Mouse (Mus musculus): Measurements from ENCODE around the gene Tapt1. TPM values are rescaled to one million over a fixed set of nuclear protein-coding genes. Genes with fewer than 3 reads are reported as not detected.
A peak's percentile ranks its signal among the peaks of the same experiment; 100 is the strongest.

Gene Tapt1
- total and polyA plus RNA-seq, 3 experiments = 18.7 to 21.1 (median 19.2) TPM

DNA sequence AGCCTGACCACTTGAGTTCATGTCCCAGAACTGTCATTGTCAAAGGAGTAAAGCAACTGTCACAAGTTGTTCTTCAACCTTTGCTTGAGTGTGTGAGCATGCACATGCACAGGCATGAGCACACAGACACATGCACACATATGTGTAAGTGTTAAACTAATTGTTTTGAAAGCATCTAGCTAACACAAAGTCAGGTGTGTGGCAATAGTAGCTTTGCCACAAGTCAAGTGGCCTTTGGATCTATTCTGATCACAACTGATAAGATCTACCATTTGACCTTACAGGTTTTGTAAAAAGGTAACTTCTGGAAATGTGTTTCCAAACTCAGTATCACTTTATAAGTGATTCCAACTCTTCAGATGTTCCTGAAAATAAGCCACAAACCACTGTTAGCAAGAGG, 39.1 kb downstream of the Tapt1 start:
- DNase-seq = no peak
- Histone ChIP-seq H3K27ac (no peak overlapping the region), H3K27me3 (ENCODE audit: control insufficient read depth, insufficient read depth, low read length) (no peaks in the 10 kb centered on the region), H3K9ac (ENCODE audit: low read depth, low read length) (no peak overlapping the region), H3K36me3 (ENCODE audit: control insufficient read depth, insufficient read depth, low read length) (no peaks in the 10 kb centered on the region), H3K4me1 (ENCODE audit: control insufficient read depth, insufficient read depth, low read length) (no peaks in the 10 kb centered on the region), H3K4me3 (no peak overlapping the region), H3K79me2 (replicated peaks; ENCODE audit: control insufficient read depth, insufficient read depth, low read length) (no peaks in the 10 kb centered on the region)
- TF ChIP-seq POLR2A (IDR thresholded peaks at IDR 0.05; ENCODE audit: insufficient read depth, low read depth, low read length) (no peak), EP300 (IDR thresholded peaks at IDR 0.05; ENCODE audit: insufficient read depth, low read depth, low read length) (no peak), CTCF (IDR thresholded peaks at IDR 0.05) (no peak)
- intact Hi-C loops (cut with DNase I) = no loop called here

DNA sequence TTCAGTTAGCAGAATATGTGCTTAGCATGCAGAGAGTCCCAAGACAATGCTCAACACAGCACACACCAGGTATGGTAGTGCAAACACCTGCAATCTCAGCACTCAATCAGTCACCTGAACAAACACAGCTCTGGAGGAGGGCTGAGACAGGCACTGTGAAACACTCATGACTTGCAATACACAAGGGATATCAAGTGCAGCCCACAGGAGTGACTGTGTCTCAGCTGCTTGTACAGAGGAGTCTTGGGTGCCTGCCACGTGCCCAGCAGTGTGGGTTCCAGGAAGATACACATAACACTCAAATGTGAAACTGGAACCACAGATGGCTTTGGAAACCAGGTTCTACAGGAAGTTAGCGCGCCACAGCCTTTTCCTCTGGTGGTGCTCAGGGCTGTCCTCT, 44.8 kb downstream of the Tapt1 start:
- Histone ChIP-seq H3K4me1 (ENCODE audit: control insufficient read depth, insufficient read depth, low read length) (no peaks in the 10 kb centered on the region), H3K9ac (ENCODE audit: low read depth, low read length) (no peak overlapping the region), H3K79me2 (replicated peaks; ENCODE audit: control insufficient read depth, insufficient read depth, low read length) (no peaks in the 10 kb centered on the region), H3K36me3 (ENCODE audit: control insufficient read depth, insufficient read depth, low read length) (no peaks in the 10 kb centered on the region), H3K4me3 (no peak overlapping the region), H3K27me3 (ENCODE audit: control insufficient read depth, insufficient read depth, low read length) (no peaks in the 10 kb centered on the region), H3K27ac (no peak overlapping the region)
- WGBS = 67% methylated on average over 3 of the region's 3 CpGs
- intact Hi-C loops (cut with DNase I) = no loop called here
- no peak for TF ChIP-seq POLR2A (IDR thresholded peaks at IDR 0.05; ENCODE audit: insufficient read depth, low read depth, low read length)
- no peak for TF ChIP-seq CTCF (IDR thresholded peaks at IDR 0.05)
- no peak for TF ChIP-seq EP300 (IDR thresholded peaks at IDR 0.05; ENCODE audit: insufficient read depth, low read depth, low read length)
- no peak for DNase-seq

DNA sequence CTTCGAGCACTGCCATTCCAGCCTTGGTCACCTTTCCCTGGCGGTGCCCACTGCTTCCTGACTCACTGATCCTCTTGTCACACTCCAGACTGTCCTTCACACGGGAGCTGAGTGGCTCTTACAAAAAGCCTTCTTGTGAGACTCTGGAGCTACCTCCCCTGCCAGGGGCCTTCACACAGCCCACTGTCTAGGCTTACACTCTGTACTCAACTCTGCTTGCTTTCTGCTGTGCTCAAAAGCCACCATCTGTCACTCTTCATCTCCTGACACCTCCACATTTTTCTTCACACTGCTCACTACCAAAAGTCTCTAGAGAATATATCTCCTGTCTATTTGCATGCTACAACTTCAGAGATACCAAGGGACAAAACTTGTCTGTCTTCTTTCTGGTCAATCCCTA, 46.0 kb downstream of the Tapt1 start:
- Histone ChIP-seq H3K4me3 (no peak overlapping the region), H3K27me3 (ENCODE audit: control insufficient read depth, insufficient read depth, low read length) (no peaks in the 10 kb centered on the region), H3K79me2 (replicated peaks; ENCODE audit: control insufficient read depth, insufficient read depth, low read length) (no peaks in the 10 kb centered on the region), H3K9ac (ENCODE audit: low read depth, low read length) (no peak overlapping the region), H3K36me3 (ENCODE audit: control insufficient read depth, insufficient read depth, low read length) (no peaks in the 10 kb centered on the region), H3K4me1 (ENCODE audit: control insufficient read depth, insufficient read depth, low read length) (no peaks in the 10 kb centered on the region), H3K27ac (no peak overlapping the region)
- TF ChIP-seq CTCF (IDR thresholded peaks at IDR 0.05) = no peak
- no peak for TF ChIP-seq POLR2A (IDR thresholded peaks at IDR 0.05; ENCODE audit: insufficient read depth, low read depth, low read length)
- TF ChIP-seq EP300 (IDR thresholded peaks at IDR 0.05; ENCODE audit: insufficient read depth, low read depth, low read length) = no peak
- intact Hi-C loops (cut with DNase I) = no loop called here
- 85% methylated on average over 3 of the region's 3 CpGs for WGBS
- DNase-seq = no peak

DNA sequence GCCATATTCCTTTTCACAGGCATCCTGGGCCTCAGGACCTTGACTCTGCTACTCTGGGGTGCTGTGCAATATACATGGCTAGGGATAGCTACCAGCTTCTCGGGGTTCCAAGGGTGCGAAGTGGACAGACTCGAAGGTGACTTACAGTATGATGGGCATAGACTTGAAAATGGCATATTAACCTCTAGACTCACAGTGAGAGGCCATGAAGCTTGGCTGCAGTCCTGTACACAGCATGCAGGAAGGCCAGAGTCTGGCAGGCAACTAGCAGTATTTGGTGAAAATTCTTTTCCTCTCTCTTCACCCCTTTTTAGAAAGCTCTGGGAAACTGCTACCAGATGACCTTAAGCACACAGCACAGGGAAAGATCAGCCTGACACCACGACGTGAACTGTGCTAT, 52.4 kb downstream of the Tapt1 start:
- no peaks in the 10 kb centered on the region for H3K36me3 ChIP-seq (ENCODE audit: control insufficient read depth, insufficient read depth, low read length)
- H3K4me3 ChIP-seq = no peak overlapping the region
- no peaks in the 10 kb centered on the region for H3K27me3 ChIP-seq (ENCODE audit: control insufficient read depth, insufficient read depth, low read length)
- TF ChIP-seq CTCF (IDR thresholded peaks at IDR 0.05) (no peak), EP300 (IDR thresholded peaks at IDR 0.05; ENCODE audit: insufficient read depth, low read depth, low read length) (no peak), POLR2A (IDR thresholded peaks at IDR 0.05; ENCODE audit: insufficient read depth, low read depth, low read length) (no peak)
- no peak overlapping the region for H3K27ac ChIP-seq
- H3K9ac ChIP-seq (ENCODE audit: low read depth, low read length) = no peak overlapping the region
- H3K79me2 ChIP-seq (replicated peaks; ENCODE audit: control insufficient read depth, insufficient read depth, low read length) = no peaks in the 10 kb centered on the region
- WGBS = 88% methylated on average over 5 of the region's 5 CpGs
- no peak for DNase-seq
- no peaks in the 10 kb centered on the region for H3K4me1 ChIP-seq (ENCODE audit: control insufficient read depth, insufficient read depth, low read length)
- intact Hi-C loops (cut with DNase I) = no loop called here

DNA sequence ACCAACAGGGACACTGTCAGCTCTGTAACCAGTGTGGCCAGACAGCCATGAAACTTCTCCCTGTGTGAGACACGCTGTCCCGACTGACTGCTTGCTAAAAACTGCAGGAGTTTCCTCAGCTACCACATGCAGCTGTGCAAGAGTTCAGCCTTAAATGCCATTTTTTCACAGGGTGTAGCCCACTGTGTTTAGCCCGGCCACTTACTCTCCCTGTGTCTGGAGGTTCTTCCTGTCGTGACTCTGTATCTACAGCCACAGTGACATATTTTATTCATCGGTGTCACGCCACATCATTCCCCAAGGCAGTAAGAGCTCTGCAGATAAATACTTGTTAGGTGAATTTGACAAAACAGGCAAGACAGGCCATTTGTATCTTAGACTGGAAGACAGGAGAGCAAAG, 59.6 kb downstream of the Tapt1 start:
- H3K79me2 ChIP-seq (replicated peaks; ENCODE audit: control insufficient read depth, insufficient read depth, low read length) = no peaks in the 10 kb centered on the region
- no peak overlapping the region for H3K27ac ChIP-seq
- 70% methylated on average over 6 of the region's 6 CpGs for WGBS
- H3K4me1 ChIP-seq (ENCODE audit: control insufficient read depth, insufficient read depth, low read length) = no peaks in the 10 kb centered on the region
- TF ChIP-seq POLR2A (IDR thresholded peaks at IDR 0.05; ENCODE audit: insufficient read depth, low read depth, low read length) = no peak
- no peak for TF ChIP-seq EP300 (IDR thresholded peaks at IDR 0.05; ENCODE audit: insufficient read depth, low read depth, low read length)
- TF ChIP-seq CTCF (IDR thresholded peaks at IDR 0.05) = no peak
- no peak overlapping the region for H3K9ac ChIP-seq (ENCODE audit: low read depth, low read length)
- intact Hi-C loops (cut with DNase I) = loop anchor here (5.0 kb wide), 1 partner anchor 100 kb away; no protein-coding TSS in a partner anchor
- H3K4me3 ChIP-seq = no peak overlapping the region
- no peaks in the 10 kb centered on the region for H3K36me3 ChIP-seq (ENCODE audit: control insufficient read depth, insufficient read depth, low read length)
- no peak for DNase-seq
- H3K27me3 ChIP-seq (ENCODE audit: control insufficient read depth, insufficient read depth, low read length) = no peaks in the 10 kb centered on the region

DNA sequence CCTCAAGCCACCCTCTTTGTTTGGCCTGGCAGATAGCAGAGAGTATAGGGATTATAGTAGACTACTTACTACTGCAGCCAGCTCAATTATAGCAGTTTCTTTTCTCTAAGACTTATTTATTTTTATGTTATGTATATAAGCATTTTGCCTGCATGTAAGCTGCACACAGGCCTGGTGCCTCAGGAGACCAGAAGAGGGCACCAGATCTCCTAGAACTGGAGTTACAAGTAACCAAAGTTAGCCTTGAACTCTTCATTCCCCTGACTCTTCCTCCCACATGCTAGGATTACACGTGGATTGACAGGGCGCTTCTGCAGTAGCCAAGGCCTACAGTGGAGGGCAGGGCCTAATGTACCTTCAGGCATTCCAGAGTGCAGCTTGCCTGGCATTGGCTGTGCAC, 60.6 kb downstream of the Tapt1 start:
- Histone ChIP-seq H3K27ac (no peak overlapping the region), H3K36me3 (ENCODE audit: control insufficient read depth, insufficient read depth, low read length) (no peaks in the 10 kb centered on the region), H3K4me1 (ENCODE audit: control insufficient read depth, insufficient read depth, low read length) (no peaks in the 10 kb centered on the region), H3K79me2 (replicated peaks; ENCODE audit: control insufficient read depth, insufficient read depth, low read length) (no peaks in the 10 kb centered on the region), H3K4me3 (no peak overlapping the region), H3K27me3 (ENCODE audit: control insufficient read depth, insufficient read depth, low read length) (no peaks in the 10 kb centered on the region), H3K9ac (ENCODE audit: low read depth, low read length) (no peak overlapping the region)
- no peak for TF ChIP-seq EP300 (IDR thresholded peaks at IDR 0.05; ENCODE audit: insufficient read depth, low read depth, low read length)
- peak; percentile 53 for TF ChIP-seq CTCF (IDR thresholded peaks at IDR 0.05)
- WGBS = 46% methylated on average over 2 of the region's 2 CpGs
- no peak for DNase-seq
- intact Hi-C loops (cut with DNase I) = loop anchor here (5.0 kb wide), 1 partner anchor 101 kb away; no protein-coding TSS in a partner anchor

Data from heart, adult 2 months (tissue).